Mouse (Mus musculus) liver, embryonic 12.5 days (tissue): Measurements from ENCODE around the gene Sorcs2. TPM values are rescaled to one million over a fixed set of nuclear protein-coding genes. Genes with fewer than 3 reads are reported as not detected.

Source experiments
- ATAC-seq: fragments of 200-750 bp; cut with Nextera tagmentation; 2 replicates; pipeline ENCODE4 v1.8.0; 2017; ENCODE audit warnings: moderate number of reproducible peaks, mild to moderate bottlenecking, moderate library complexity
- H3K27ac ChIP-seq: fragments of 300-500 bp; sonication (generic); 2 replicates; pipeline ENCODE4 v1.5.1; 2016; ENCODE audit warnings: mild to moderate bottlenecking
- H3K27me3 ChIP-seq: fragments of 300-500 bp; sonication (generic); replicated peaks from 2 replicates; pipeline ENCODE4 v1.6.1; 2016; ENCODE audit warnings: mild to moderate bottlenecking, moderate library complexity
- H3K36me3 ChIP-seq: fragments of 300-500 bp; sonication (generic); 2 replicates; pipeline ENCODE4 v1.6.1; 2016; ENCODE audit warnings: mild to moderate bottlenecking, moderate library complexity
- H3K4me1 ChIP-seq: fragments of 300-500 bp; sonication (generic); 2 replicates; pipeline ENCODE4 v1.6.1; 2016
- H3K4me2 ChIP-seq: fragments of 300-500 bp; sonication (generic); 2 replicates; pipeline ENCODE4 v1.6.1; 2016; ENCODE audit warnings: mild to moderate bottlenecking, moderate library complexity
- H3K4me3 ChIP-seq: fragments of 300-500 bp; sonication (generic); 2 replicates; pipeline ENCODE4 v1.5.1; 2016; ENCODE audit warnings: mild to moderate bottlenecking, moderate library complexity
- H3K9ac ChIP-seq: fragments of 300-500 bp; sonication (generic); 2 replicates; pipeline ENCODE4 v1.6.1; 2016; ENCODE audit warnings: mild to moderate bottlenecking, moderate library complexity
- H3K9me3 ChIP-seq: fragments of 300-500 bp; sonication (generic); replicated peaks from 2 replicates; pipeline ENCODE4 v1.6.1; 2016; ENCODE audit warnings: mild to moderate bottlenecking, moderate library complexity
- WGBS: fragments of 180-500 bp; shearing (Covaris S2); methylation state at CpG from one replicate; pipeline ENCODE4 v1.1.7; 2016; ENCODE audit not compliant: insufficient replicate concordance; 5-methylcytosine and 5-hydroxymethylcytosine counted together
- polyA plus RNA-seq: library from polyadenylated mRNA; unstranded; fragments of >200 nt; fragmentation: Nextera tagmentation; extraction: Ambion mirVana; gene quantifications from 2 replicates; pipeline ENCODE4 v1.2.1, GENCODE M21; 2016

Gene Sorcs2
- polyA plus RNA-seq, 1 experiment from 2014 or later: 1.2 TPM

GRCm38 (mm10) chr5:36141676-36142255 lies 256.2 kb downstream of the Sorcs2 start:
- H3K4me3 ChIP-seq: no peak overlapping the region
- 48% methylated on average over 6 of the region's 6 CpGs for WGBS
- ATAC-seq: no peak
- no peaks in the 10 kb centered on the region for H3K4me1 ChIP-seq
- no peaks in the 10 kb centered on the region for H3K27me3 ChIP-seq
- H3K36me3 ChIP-seq: no peaks in the 10 kb centered on the region
- H3K4me2 ChIP-seq: no peak overlapping the region
- H3K9ac ChIP-seq: no peak overlapping the region
- no peaks in the 10 kb centered on the region for H3K9me3 ChIP-seq
- H3K27ac ChIP-seq: no peak overlapping the region

DNA sequence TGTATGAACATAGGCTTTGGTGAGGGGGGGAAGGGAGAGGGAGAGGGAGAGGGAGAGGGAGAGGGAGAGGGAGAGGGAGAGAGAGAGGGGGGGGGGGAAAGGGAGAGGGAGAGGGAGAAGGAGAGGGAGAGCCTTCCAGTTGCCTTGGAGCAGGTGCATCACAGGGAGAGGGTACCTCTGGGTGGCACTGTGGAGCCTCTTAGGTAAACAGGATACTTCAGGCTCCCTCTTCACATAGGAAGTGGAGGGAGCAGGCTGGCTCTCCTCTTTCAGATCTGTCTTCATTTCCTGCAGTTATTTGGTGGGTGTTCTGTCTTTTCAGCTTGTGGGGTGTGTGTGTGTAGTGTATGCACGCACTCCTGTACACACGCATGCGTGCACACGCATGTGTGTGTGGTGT lies 256.8 kb downstream of the Sorcs2 start:
- Histone ChIP-seq H3K27me3 (no peaks in the 10 kb centered on the region), H3K27ac (no peak overlapping the region), H3K4me1 (peaks cover 3% of the 10 kb centered on the region; the same call in 1 of the 2 replicates), H3K4me2 (no peak overlapping the region), H3K36me3 (no peaks in the 10 kb centered on the region), H3K4me3 (no peak overlapping the region), H3K9ac (no peak overlapping the region), H3K9me3 (no peaks in the 10 kb centered on the region)
- ATAC-seq: no peak
- WGBS: 72% methylated on average over 4 of the region's 4 CpGs

DNA sequence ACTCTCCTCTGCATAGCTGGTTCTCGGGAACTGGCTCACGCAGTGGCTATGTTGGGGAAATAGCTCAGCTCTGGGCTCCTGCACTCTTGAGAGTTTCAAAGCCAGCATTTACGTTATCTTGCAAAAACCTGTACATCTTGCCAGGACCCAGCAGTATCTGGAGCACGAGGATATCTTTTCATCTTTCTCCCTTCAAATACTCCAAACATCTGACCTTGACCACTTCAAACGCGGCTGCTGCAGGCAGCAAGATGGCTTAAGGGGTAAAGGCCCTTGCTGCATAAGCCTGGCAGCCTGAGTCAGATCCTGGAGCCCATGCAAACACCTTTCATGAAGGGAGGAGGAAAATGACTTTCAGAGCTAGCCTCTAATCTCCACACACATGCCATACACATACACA lies 258.2 kb downstream of the Sorcs2 start:
- no peak overlapping the region for H3K27ac ChIP-seq
- 59% methylated on average over 6 of the region's 6 CpGs for WGBS

GRCm38 (mm10) chr5:36135874-36136542 lies 261.9 kb downstream of the Sorcs2 start:
- no peaks in the 10 kb centered on the region; the same call in 1 of the 2 replicates for H3K27me3 ChIP-seq
- H3K9me3 ChIP-seq: no peaks in the 10 kb centered on the region
- peak; percentile 58 for ATAC-seq
- no peak overlapping the region for H3K9ac ChIP-seq
- H3K4me2 ChIP-seq: no peak overlapping the region
- H3K27ac ChIP-seq: no peak overlapping the region
- WGBS: 57% methylated on average over 3 of the region's 3 CpGs
- H3K4me3 ChIP-seq: no peak overlapping the region
- no peaks in the 10 kb centered on the region for H3K36me3 ChIP-seq
- peaks cover 4% of the 10 kb centered on the region; the same call in 1 of the 2 replicates for H3K4me1 ChIP-seq

More for the DNA sequence above, 258.2 kb downstream of the Sorcs2 start:
- Histone ChIP-seq H3K4me3 (no peak overlapping the region), H3K4me1 (peaks cover 4% of the 10 kb centered on the region; the same call in 1 of the 2 replicates), H3K9me3 (no peaks in the 10 kb centered on the region), H3K27me3 (no peaks in the 10 kb centered on the region), H3K4me2 (no peak overlapping the region), H3K36me3 (no peaks in the 10 kb centered on the region), H3K9ac (no peak overlapping the region)
- no peak for ATAC-seq

- Histone ChIP-seq H3K27me3 (no peaks in the 10 kb centered on the region; the same call in 1 of the 2 replicates), H3K9ac (no peak overlapping the region), H3K4me2 (no peak overlapping the region), H3K36me3 (no peaks in the 10 kb centered on the region), H3K9me3 (no peaks in the 10 kb centered on the region), H3K4me3 (no peak overlapping the region), H3K4me1 (peaks cover 4% of the 10 kb centered on the region; the same call in 1 of the 2 replicates), H3K27ac (no peak overlapping the region)
- no peak for ATAC-seq
- 48% methylated on average over 6 of the region's 6 CpGs for WGBS
Observed at GRCm38 (mm10) chr5:36134302-36134701, 263.6 kb downstream of the Sorcs2 start.

GRCm38 (mm10) chr5:36133893-36134292 lies 264.0 kb downstream of the Sorcs2 start:
- Histone ChIP-seq H3K27me3 (no peaks in the 10 kb centered on the region; the same call in 1 of the 2 replicates), H3K27ac (no peak overlapping the region), H3K9ac (no peak overlapping the region), H3K36me3 (no peaks in the 10 kb centered on the region), H3K4me3 (no peak overlapping the region), H3K9me3 (no peaks in the 10 kb centered on the region), H3K4me1 (peaks cover 4% of the 10 kb centered on the region; the same call in 1 of the 2 replicates), H3K4me2 (no peak overlapping the region)
- WGBS: 30% methylated on average over 2 of the region's 2 CpGs
- no peak for ATAC-seq

- 39% methylated on average over 8 of the region's 8 CpGs for WGBS
- Histone ChIP-seq H3K27ac (no peak overlapping the region), H3K4me2 (no peak overlapping the region), H3K27me3 (no peaks in the 10 kb centered on the region; the same call in 1 of the 2 replicates), H3K4me1 (no peaks in the 10 kb centered on the region), H3K36me3 (no peaks in the 10 kb centered on the region), H3K4me3 (no peak overlapping the region), H3K9ac (no peak overlapping the region), H3K9me3 (no peaks in the 10 kb centered on the region)
- ATAC-seq: no peak
Observed at GRCm38 (mm10) chr5:36130393-36131011, 267.4 kb downstream of the Sorcs2 start.

GRCm38 (mm10) chr5:36129661-36130060 lies 268.3 kb downstream of the Sorcs2 start:
- Histone ChIP-seq H3K9me3 (no peaks in the 10 kb centered on the region), H3K4me1 (no peaks in the 10 kb centered on the region), H3K27ac (no peak overlapping the region), H3K36me3 (no peaks in the 10 kb centered on the region), H3K9ac (no peak overlapping the region), H3K4me2 (no peak overlapping the region), H3K4me3 (no peak overlapping the region), H3K27me3 (no peaks in the 10 kb centered on the region; the same call in 1 of the 2 replicates)
- WGBS: 53% methylated on average over 2 of the region's 2 CpGs
- no peak for ATAC-seq

- Histone ChIP-seq H3K9me3 (no peaks in the 10 kb centered on the region), H3K4me3 (no peak overlapping the region), H3K4me2 (no peak overlapping the region), H3K27ac (no peak overlapping the region), H3K4me1 (no peaks in the 10 kb centered on the region), H3K9ac (no peak overlapping the region), H3K36me3 (no peaks in the 10 kb centered on the region), H3K27me3 (no peaks in the 10 kb centered on the region; the same call in 1 of the 2 replicates)
- ATAC-seq: no peak
- 48% methylated on average over 3 of the region's 3 CpGs for WGBS
Observed at GRCm38 (mm10) chr5:36128513-36128912, 269.4 kb downstream of the Sorcs2 start.

DNA sequence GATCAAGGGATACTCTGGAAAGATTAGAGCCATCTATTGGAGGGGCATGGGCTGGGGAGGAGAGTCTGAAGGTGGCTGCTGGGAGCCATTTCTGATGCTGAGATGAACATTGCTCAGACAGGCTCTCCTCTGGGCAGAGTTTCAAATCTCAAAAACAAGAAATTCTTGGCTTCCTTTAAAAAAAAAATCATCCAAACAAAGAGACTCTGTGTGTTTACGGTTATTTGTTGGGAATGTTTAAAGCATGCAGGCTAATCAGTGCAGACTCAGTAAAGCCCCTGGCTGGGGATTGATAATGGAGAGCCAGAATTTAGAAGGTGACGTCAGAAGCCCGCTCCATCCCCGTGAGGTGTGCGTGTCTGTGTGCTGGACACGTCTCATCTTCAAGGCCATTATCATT lies 272.9 kb downstream of the Sorcs2 start:
- H3K27ac ChIP-seq: no peak overlapping the region
- H3K36me3 ChIP-seq: no peaks in the 10 kb centered on the region
- no peak overlapping the region for H3K9ac ChIP-seq
- no peaks in the 10 kb centered on the region; the same call in 1 of the 2 replicates for H3K27me3 ChIP-seq
- no peaks in the 10 kb centered on the region for H3K9me3 ChIP-seq
- WGBS: 78% methylated on average over 6 of the region's 6 CpGs
- no peak overlapping the region for H3K4me3 ChIP-seq
- no peak for ATAC-seq
- no peaks in the 10 kb centered on the region for H3K4me1 ChIP-seq
- no peak overlapping the region for H3K4me2 ChIP-seq

DNA sequence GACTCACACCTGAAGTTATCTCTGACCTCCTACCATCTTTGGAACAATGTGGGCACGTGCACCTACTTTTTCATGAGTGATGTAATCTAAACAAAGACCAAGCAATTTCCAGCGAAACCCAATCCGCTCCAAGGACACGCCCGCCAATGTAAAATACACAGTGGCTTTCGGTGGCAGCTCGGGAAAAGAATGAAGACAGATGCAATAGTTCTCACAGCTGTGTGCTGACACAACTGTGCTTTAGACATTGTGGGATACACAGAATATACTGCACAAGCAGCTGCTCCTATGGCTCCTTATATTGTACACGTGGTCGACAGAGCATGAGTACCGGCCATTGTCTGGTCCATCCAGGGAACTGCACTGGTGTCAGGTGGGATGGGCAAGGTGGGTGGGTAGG lies 275.0 kb downstream of the Sorcs2 start:
- no peak overlapping the region for H3K9ac ChIP-seq
- no peak overlapping the region for H3K27ac ChIP-seq
- no peaks in the 10 kb centered on the region for H3K4me1 ChIP-seq

DNA sequence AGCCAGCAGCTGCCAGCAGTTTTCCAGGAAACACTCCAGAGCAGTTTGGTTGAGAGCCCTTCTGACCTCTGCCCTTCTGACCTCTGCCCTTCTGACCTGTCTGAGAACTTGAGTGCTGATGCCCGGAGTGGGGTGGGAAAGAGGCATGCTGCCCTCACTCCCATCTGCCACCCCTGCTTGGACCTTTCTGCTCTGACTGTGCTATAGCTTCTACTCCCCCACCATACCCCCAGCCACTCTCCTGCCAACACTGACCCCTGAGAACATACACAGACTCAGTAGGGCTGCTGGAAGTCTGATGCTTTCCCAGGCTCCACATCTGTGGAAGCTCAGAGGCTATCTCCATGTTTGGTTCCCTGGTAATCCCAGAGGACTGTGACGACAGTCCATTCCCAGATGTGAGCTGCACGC lies 277.0 kb downstream of the Sorcs2 start:
- H3K27me3 ChIP-seq: no peaks in the 10 kb centered on the region; the same call in 1 of the 2 replicates
- H3K4me2 ChIP-seq: no peak overlapping the region
- H3K27ac ChIP-seq: no peak overlapping the region
- H3K9ac ChIP-seq: no peak overlapping the region
- no peaks in the 10 kb centered on the region for H3K4me1 ChIP-seq
- no peaks in the 10 kb centered on the region for H3K9me3 ChIP-seq
- ATAC-seq: no peak
- no peaks in the 10 kb centered on the region for H3K36me3 ChIP-seq
- H3K4me3 ChIP-seq: no peak overlapping the region
- 41% methylated on average over 3 of the region's 3 CpGs for WGBS

More for the DNA sequence above, 275.0 kb downstream of the Sorcs2 start:
- no peak for ATAC-seq
- WGBS: 68% methylated on average over 10 of the region's 10 CpGs
- no peak overlapping the region for H3K4me2 ChIP-seq
- no peaks in the 10 kb centered on the region; the same call in 1 of the 2 replicates for H3K27me3 ChIP-seq
- H3K36me3 ChIP-seq: no peaks in the 10 kb centered on the region
- no peak overlapping the region for H3K4me3 ChIP-seq
- no peaks in the 10 kb centered on the region for H3K9me3 ChIP-seq
